Mouse (Mus musculus) heart, embryonic 15.5 days (tissue): ENCODE results near the gene Alg9. TPM values are rescaled to one million over a fixed set of nuclear protein-coding genes. Genes with fewer than 3 reads are reported as not detected.

Experiments
- ATAC-seq: fragments of 200-750 bp; cut with Nextera tagmentation; replicated peaks from 2 replicates; pipeline ENCODE4 v1.8.0; 2017; ENCODE audit warnings: low read depth, moderate TSS enrichment; ENCODE audit not compliant: insufficient number of reproducible peaks, insufficient read depth, low FRiP score
- H3K27ac ChIP-seq: fragments of 300-500 bp; sonication (generic); 2 replicates; pipeline ENCODE4 v1.5.1; 2015; ENCODE audit warnings: mild to moderate bottlenecking, inconsistent platforms
- H3K27me3 ChIP-seq: fragments of 300-500 bp; sonication (generic); 2 replicates; pipeline ENCODE4 v1.6.1; 2015; ENCODE audit warnings: inconsistent platforms
- H3K36me3 ChIP-seq: fragments of 300-500 bp; sonication (generic); 2 replicates; pipeline ENCODE4 v1.6.1; 2015; ENCODE audit warnings: mild to moderate bottlenecking, inconsistent platforms
- H3K4me1 ChIP-seq: fragments of 300-500 bp; sonication (generic); replicated peaks from 2 replicates; pipeline ENCODE4 v1.6.1; 2015; ENCODE audit warnings: inconsistent platforms
- H3K4me2 ChIP-seq: fragments of 300-500 bp; sonication (generic); 2 replicates; pipeline ENCODE4 v1.6.1; 2015; ENCODE audit warnings: inconsistent platforms, mild to moderate bottlenecking, moderate library complexity
- H3K4me3 ChIP-seq: fragments of 300-500 bp; sonication (generic); 2 replicates; pipeline ENCODE4 v1.5.1; 2015; ENCODE audit warnings: mild to moderate bottlenecking, inconsistent platforms
- H3K9ac ChIP-seq: fragments of 300-500 bp; sonication (generic); 2 replicates; pipeline ENCODE4 v1.6.1; 2015; ENCODE audit warnings: mild to moderate bottlenecking, inconsistent platforms
- H3K9me3 ChIP-seq: fragments of 300-500 bp; sonication (generic); replicated peaks from 2 replicates; pipeline ENCODE4 v1.6.1; 2016; ENCODE audit warnings: inconsistent platforms
- WGBS: fragments of 180-500 bp; shearing (Covaris S2); methylation state at CpG from one replicate; pipeline ENCODE4 v1.1.7; 2015; ENCODE audit warnings: mixed read lengths; 5-methylcytosine and 5-hydroxymethylcytosine counted together
- polyA plus RNA-seq: library from polyadenylated mRNA; unstranded; fragments of >200 nt; fragmentation: Nextera tagmentation; extraction: Ambion mirVana; gene quantifications from 2 replicates; pipeline ENCODE4 v1.2.1, GENCODE M21; 2015

The Alg9 gene
- polyA plus RNA-seq, 1 experiment from 2014 or later, result 20.7 TPM

DNA sequence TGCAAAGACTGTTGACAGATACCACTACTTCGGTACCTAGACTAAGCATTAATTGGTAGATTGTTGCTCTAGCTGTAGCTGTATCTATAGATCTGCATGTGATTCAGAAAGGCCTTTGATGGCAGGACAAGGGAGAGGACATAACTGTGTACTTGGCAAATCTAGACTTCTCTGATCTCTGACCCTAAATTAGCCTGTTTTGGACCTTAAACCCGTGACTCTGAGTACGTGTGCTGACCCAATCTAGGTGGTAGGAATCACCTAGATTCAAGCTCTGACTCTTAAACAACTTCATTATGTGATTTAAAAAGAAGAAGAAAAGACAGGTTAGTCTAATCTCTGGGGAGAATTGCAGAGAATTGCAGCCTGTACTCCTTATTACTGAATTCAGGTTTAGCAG is 70.3 kb downstream of the Alg9 start, which contains the start of gene Ppp2r1b:
TSS of gene Ppp2r1b (plus strand) at position 221 of the 400 bp plus-strand sequence.
- Histone ChIP-seq H3K9ac (no peak within 1 kb of the TSS), H3K4me2 (no peak within 1 kb of the TSS), H3K27ac (no peak within 1 kb of the TSS), H3K36me3 (0 out of 2 replicates have a peak, but pooled peaks cover 5% of the 10 kb centered on the region), H3K4me3 (no peak within 1 kb of the TSS), H3K27me3 (no peaks in the 10 kb centered on the region), H3K9me3 (no peaks in the 10 kb centered on the region), H3K4me1 (peaks cover 13% of the 10 kb centered on the region)
- no peak for ATAC-seq
- 85% methylated on average over 3 of the region's 3 CpGs for WGBS

DNA sequence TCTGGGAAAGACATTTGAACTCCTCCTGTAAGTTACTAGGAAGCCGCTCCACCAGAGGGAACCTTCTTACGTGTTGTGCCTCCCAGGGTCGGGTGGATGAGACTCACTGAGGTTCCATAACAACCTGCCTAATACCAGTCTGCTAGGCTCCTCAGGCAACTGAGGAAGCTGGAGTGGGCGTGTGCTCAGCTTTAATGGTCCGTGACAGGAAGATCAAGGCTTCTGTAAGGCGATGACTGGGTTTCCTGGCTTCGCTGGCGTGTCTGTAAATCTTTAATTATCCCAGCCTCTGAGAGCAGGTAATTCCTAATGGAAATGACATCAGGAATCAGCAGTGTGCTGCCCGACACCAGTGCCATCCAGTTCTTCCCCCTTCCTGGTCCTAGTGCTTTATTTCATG is 70.7 kb downstream of the Alg9 start:
- Histone ChIP-seq H3K9me3 (no peaks in the 10 kb centered on the region), H3K9ac (no peak overlapping the region), H3K4me2 (no peak overlapping the region), H3K27ac (no peak overlapping the region), H3K27me3 (no peaks in the 10 kb centered on the region), H3K4me1 (peaks cover 18% of the 10 kb centered on the region), H3K36me3 (0 out of 2 replicates have a peak, but pooled peaks cover 5% of the 10 kb centered on the region), H3K4me3 (no peak overlapping the region)
- ATAC-seq, result no peak
- WGBS, result 74% methylated on average over 9 of the region's 9 CpGs

DNA sequence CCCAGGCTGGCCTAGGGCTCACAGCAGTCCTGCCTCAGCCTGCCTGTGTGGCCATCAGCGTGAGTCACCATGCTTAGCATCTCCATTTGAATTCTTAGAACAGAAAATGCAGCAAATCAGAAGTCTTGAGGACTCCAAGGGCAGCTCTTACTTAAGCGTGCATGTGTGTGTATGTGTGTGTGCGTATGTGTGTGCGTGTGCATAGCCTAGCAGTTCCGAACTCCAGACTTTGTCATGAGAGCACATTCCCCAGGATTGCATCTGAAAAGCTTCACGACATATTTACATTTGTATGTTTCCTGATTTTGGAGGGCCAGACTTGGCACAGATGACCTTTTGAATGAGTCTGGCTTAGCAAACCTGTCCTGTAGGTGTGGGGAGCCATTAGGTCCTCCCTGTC is 72.3 kb downstream of the Alg9 start:
- H3K4me3 ChIP-seq, result no peak overlapping the region
- no peaks in the 10 kb centered on the region for H3K9me3 ChIP-seq
- H3K36me3 ChIP-seq, result 0 out of 2 replicates have a peak, but pooled peaks cover 5% of the 10 kb centered on the region
- WGBS, result 87% methylated on average over 6 of the region's 6 CpGs
- H3K9ac ChIP-seq, result no peak overlapping the region
- no peak overlapping the region for H3K4me2 ChIP-seq
- H3K4me1 ChIP-seq, result peaks cover 18% of the 10 kb centered on the region
- no peak overlapping the region for H3K27ac ChIP-seq
- no peak for ATAC-seq
- H3K27me3 ChIP-seq, result no peaks in the 10 kb centered on the region

DNA sequence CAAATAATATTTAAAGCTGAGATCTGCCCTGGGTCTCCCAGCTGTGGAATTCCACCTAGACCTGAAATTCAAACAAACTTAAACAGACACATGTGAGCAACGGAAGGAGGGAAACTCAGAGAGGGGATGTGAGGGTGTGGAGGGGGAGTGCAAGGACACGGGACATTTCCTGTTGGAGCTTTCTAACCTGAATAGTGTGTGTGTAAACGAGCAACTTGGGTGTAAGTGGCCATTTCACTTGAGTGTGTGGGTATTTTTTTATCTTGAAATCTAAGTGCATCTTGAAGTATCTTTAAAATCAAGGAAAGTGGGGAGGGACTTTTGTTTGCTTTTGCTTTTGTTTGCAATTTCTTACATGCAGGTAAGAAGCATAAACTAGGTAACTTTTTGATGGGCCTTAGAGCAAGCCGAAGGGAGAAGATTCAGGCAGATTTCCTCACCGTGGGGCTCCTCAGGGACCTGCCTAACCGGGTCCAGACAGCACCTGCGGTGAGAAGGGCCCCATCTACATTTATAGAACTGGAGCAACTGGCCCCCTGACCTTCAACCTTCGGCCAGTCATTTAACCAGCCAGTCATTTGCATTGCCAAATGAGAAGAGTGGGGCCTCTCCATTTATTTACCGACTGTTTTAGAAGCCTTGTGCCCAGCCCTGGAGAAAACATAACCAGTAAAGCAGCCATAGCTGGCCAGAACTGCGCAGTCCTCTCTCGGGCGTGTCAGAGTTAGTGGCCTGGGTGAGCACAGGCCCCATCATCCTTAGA is 73.0 kb downstream of the Alg9 start:
- no peak overlapping the region for H3K9ac ChIP-seq
- WGBS, result 70% methylated on average over 12 of the region's 12 CpGs

DNA sequence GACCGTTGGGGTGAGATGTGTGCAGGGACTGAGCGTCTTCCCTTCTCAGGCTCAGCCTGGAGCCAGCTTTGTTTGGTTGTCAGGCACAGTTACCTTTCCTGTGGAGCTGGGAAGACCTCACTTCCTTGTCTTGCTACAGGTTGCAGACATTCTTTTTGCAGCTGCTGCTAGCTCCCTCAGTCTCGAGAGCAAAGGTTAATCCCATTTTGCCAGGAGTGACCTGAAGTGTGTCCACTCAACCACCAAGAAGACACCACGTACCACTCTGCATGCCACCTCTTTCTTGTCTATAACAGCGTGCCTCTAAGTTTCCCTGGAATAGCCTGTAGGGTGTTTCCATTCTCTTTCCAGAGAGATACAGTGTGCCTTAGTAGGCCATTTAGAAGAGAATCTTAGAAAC is 74.0 kb downstream of the Alg9 start:
- 68% methylated on average over 5 of the region's 5 CpGs for WGBS
- peaks cover 28% of the 10 kb centered on the region for H3K4me1 ChIP-seq
- no peak overlapping the region for H3K4me3 ChIP-seq
- no peak overlapping the region for H3K4me2 ChIP-seq
- no peaks in the 10 kb centered on the region for H3K9me3 ChIP-seq
- H3K9ac ChIP-seq, result no peak overlapping the region
- no peaks in the 10 kb centered on the region for H3K27me3 ChIP-seq
- H3K36me3 ChIP-seq, result no peaks in the 10 kb centered on the region
- ATAC-seq, result no peak
- H3K27ac ChIP-seq, result no peak overlapping the region

More for the DNA sequence above, 73.0 kb downstream of the Alg9 start:
- Histone ChIP-seq H3K4me2 (no peak overlapping the region), H3K4me1 (peaks cover 22% of the 10 kb centered on the region), H3K36me3 (0 out of 2 replicates have a peak, but pooled peaks cover 3% of the 10 kb centered on the region), H3K27ac (no peak overlapping the region), H3K9me3 (no peaks in the 10 kb centered on the region), H3K27me3 (no peaks in the 10 kb centered on the region), H3K4me3 (no peak overlapping the region)
- no peak for ATAC-seq

DNA sequence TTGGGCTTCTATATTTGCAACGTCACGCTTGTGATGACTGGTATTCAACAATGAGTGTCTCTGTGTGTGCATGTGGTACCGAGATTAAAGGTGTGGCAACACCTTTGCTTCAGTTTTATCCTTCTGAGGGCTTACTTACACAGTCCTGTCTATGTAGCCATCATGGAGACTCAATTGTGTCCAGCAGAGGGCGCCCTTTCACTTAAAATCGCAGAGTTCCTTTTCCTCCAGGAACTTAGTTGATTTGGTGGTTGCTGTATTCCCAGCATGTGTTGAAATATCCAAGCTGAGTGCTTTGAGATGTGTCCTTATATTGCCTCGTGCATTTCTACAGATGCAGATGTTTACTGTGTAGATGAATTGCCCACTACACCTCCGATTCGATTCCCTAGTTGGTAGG is 74.4 kb downstream of the Alg9 start:
- peaks cover 28% of the 10 kb centered on the region for H3K4me1 ChIP-seq
- H3K36me3 ChIP-seq, result no peaks in the 10 kb centered on the region
- H3K9ac ChIP-seq, result no peak overlapping the region
- 21% methylated on average over 8 of the region's 8 CpGs for WGBS
- H3K27me3 ChIP-seq, result no peaks in the 10 kb centered on the region
- no peak overlapping the region for H3K27ac ChIP-seq
- ATAC-seq, result peak; percentile 71
- H3K4me2 ChIP-seq, result no peak overlapping the region
- H3K9me3 ChIP-seq, result no peaks in the 10 kb centered on the region
- H3K4me3 ChIP-seq, result no peak overlapping the region

DNA sequence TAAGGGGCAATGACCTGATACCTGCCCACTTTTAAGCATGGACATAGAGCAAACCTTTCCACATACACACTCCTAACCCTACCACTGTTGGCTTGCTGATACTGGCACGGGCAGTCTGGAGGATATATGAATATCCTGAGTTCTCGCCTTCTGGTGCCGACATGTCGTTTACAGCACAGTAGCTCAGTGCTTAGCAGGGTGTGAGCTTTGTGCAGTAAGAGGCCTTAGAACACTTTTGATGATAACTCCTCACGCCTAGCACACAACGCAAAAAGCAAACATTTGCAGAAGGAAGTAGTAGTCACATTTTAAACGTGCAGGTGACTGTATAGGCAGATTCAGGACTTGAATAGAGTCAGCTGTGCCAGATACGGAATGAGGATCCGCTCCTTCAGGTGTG is 74.9 kb downstream of the Alg9 start:
- WGBS, result 56% methylated on average over 9 of the region's 9 CpGs
- no peaks in the 10 kb centered on the region for H3K9me3 ChIP-seq
- H3K36me3 ChIP-seq, result no peaks in the 10 kb centered on the region
- no peaks in the 10 kb centered on the region for H3K27me3 ChIP-seq
- H3K9ac ChIP-seq, result no peak overlapping the region
- 0 out of 2 replicates have a peak overlapping the region, but pooled peaks have one; percentile 56 for H3K4me2 ChIP-seq
- ATAC-seq, result no peak
- H3K4me1 ChIP-seq, result peaks cover 28% of the 10 kb centered on the region
- no peak overlapping the region for H3K27ac ChIP-seq
- no peak overlapping the region for H3K4me3 ChIP-seq

DNA sequence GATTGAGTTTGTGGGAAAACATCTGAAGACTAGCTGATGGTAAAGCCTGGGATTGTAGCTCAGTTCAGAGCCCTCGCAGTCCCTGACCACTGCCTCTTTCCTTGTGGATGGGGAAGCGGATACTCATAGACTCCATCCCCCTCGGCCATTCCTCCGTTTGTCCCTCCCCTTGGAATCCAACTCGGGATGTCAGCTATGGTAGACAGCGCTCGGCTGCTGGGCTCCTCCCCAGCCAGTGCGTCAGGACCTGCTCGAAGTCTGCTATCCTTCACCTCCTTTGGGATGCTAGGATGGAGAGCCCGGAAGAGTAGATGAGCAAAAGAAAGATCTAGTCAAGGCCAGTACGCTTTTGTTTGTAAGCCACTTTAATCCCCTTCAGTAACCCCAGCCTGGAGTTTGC is 75.5 kb downstream of the Alg9 start:
- WGBS, result 19% methylated on average over 11 of the region's 11 CpGs
- Histone ChIP-seq H3K27ac (peak overlapping the region; percentile 25), H3K9me3 (no peaks in the 10 kb centered on the region), H3K4me1 (peaks cover 28% of the 10 kb centered on the region), H3K36me3 (no peaks in the 10 kb centered on the region), H3K4me2 (peak overlapping the region; percentile 56), H3K27me3 (no peaks in the 10 kb centered on the region), H3K4me3 (peak overlapping the region; percentile 18), H3K9ac (peak overlapping the region; percentile 15; the same call in 1 of the 2 replicates)
- ATAC-seq, result no peak; the same call in 1 of the 2 replicates

DNA sequence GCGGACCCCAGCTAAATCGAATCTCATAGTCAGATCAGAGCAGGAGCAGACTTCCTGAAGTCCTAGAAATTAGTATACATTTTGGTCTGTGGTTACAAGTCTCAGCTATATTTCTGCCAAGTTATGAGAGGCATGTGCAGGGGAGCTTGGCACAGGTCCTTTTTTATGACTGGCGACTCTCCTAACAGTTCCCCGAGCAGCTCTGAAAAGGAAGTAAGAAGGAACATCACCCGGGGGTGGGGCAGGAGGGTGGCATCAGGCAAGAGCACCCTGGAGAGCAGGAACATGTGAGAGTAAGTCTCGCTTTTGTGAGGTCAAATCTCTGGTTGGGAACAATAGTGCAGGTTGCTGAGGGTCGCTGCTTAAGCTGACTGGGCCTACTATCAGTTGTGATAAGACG is 75.9 kb downstream of the Alg9 start:
- Histone ChIP-seq H3K4me2 (peak overlapping the region; percentile 56), H3K36me3 (no peaks in the 10 kb centered on the region), H3K27ac (peak overlapping the region; percentile 25), H3K4me3 (peak overlapping the region; percentile 18), H3K4me1 (peaks cover 28% of the 10 kb centered on the region), H3K9me3 (no peaks in the 10 kb centered on the region), H3K9ac (peak overlapping the region; percentile 15; the same call in 1 of the 2 replicates), H3K27me3 (no peaks in the 10 kb centered on the region)
- 26% methylated on average over 8 of the region's 8 CpGs for WGBS
- no peak for ATAC-seq

DNA sequence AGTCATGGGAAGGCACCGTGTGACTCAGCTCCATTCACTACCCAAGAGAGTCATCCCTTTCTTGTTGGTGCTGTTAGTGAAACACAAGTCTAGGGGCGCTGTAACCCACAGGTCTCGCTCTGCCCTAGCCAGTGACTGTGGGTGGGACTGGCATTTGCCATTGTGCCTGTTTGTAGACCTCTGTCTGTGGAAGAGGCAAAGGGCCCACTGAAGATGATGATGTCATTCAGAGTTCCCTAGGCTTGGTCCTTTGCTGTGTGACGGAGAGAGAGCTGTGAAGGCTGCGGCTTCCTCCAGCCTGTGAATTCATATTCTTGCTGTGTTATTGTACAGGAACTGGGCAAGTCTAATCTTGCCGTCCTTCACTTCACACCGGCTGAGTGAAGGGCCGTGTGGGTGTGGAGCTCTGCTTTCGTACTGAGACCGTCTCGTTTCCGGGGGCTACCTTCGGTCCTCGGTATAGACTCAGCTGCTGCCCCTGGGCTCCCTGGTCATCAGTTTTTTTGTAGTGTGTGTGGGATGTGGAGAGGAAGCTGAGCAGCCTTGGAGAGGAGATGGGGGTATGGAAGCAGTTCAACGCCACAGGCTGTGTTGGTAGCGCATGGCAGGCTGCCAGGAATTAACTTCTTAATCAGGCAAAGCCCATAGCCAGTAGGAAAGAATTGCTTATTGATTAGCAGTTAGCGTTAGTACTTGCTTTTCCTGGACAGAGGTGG is 78.0 kb downstream of the Alg9 start:
- peak overlapping the region; percentile 54 for H3K4me2 ChIP-seq
- H3K4me1 ChIP-seq, result peaks cover 36% of the 10 kb centered on the region
- WGBS, result 37% methylated on average over 17 of the region's 17 CpGs
- H3K27ac ChIP-seq, result peak overlapping the region; percentile 47; the same call in 1 of the 2 replicates
- peak overlapping the region; percentile 17; the same call in 1 of the 2 replicates for H3K4me3 ChIP-seq
- no peak overlapping the region for H3K9ac ChIP-seq
- ATAC-seq, result no peak
- no peaks in the 10 kb centered on the region for H3K27me3 ChIP-seq
- no peaks in the 10 kb centered on the region for H3K36me3 ChIP-seq
- no peaks in the 10 kb centered on the region for H3K9me3 ChIP-seq

DNA sequence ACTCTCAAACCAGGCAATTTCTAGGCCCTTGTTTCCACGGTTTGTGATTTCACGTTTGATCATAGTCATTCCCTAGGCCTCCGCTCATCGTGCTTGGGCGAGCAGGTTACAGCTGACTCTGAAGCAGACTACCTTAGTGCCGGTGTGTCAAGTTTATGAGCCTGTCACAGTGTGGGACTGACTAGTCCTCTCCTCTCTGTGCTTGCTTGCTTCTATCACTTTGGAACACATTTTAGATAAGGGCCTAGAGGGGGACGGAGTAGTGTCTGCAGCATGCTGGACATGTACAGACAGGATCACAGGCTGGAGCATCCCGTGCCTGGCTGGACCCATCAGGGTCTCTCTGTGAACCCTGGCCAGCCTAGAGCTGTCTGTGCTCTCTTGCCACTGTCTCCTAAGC is 79.6 kb downstream of the Alg9 start:
- 68% methylated on average over 8 of the region's 8 CpGs for WGBS
- Histone ChIP-seq H3K4me2 (no peak overlapping the region), H3K4me3 (no peak overlapping the region), H3K9me3 (no peaks in the 10 kb centered on the region), H3K27ac (no peak overlapping the region), H3K9ac (no peak overlapping the region), H3K36me3 (peaks cover 8% of the 10 kb centered on the region; the same call in 1 of the 2 replicates), H3K27me3 (no peaks in the 10 kb centered on the region), H3K4me1 (peaks cover 40% of the 10 kb centered on the region)
- ATAC-seq, result no peak
